Mouse (Mus musculus): Measurements from ENCODE around the gene Sf3a3. TPM values are rescaled to one million over a fixed set of nuclear protein-coding genes. Genes with fewer than 3 reads are reported as not detected.

Gene Sf3a3
- polyA plus RNA-seq, 1 experiment = 33.9 TPM

- no peak overlapping the region for H3K4me3 ChIP-seq (ENCODE audit: insufficient read depth, low read length)
- H3K27ac ChIP-seq (ENCODE audit: insufficient read depth, low read length) = no peak overlapping the region; the same call in 1 of the 2 replicates
These were observed 54.5 kb downstream of the Sf3a3 start for GRCm38 (mm10) chr4:124768963-124769591.

DNA sequence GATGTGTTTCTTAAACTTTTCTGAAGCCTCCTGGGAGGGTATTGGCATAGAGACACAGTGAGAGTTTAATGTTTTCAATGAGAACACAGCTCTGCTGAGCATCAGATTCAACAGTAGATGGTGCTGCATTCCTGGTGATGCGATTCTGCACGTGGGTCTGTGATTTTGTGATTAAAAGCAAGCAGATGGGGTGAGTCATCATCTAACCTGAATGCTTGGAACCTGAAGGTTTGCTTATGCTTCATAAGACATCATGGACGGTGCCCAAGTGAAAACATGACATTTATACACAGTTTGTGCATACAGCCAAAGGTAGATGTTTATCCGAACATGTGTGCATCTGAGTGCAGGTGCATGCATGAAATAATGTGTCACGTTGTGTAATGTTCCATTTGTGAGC is 56.0 kb downstream of the Sf3a3 start:
- Histone ChIP-seq H3K4me3 (ENCODE audit: insufficient read depth, low read length) (no peak overlapping the region), H3K4me1 (ENCODE audit: control insufficient read depth, insufficient read depth, low read length) (peaks cover 8% of the 10 kb centered on the region), H3K27ac (ENCODE audit: insufficient read depth, low read length) (no peak overlapping the region)
- TF ChIP-seq CTCF (IDR thresholded peaks at IDR 0.05; ENCODE audit: extremely low read depth, insufficient read depth, low read length) (peak; percentile 49; the same call in 1 of the 2 replicates), POLR2A (IDR thresholded peaks at IDR 0.05; ENCODE audit: extremely low read depth, insufficient read depth, low read length) (no peak)

More at GRCm38 (mm10) chr4:124768963-124769591, 54.5 kb downstream of the Sf3a3 start:
- peaks cover 8% of the 10 kb centered on the region for H3K4me1 ChIP-seq (ENCODE audit: control insufficient read depth, insufficient read depth, low read length)
- TF ChIP-seq CTCF (IDR thresholded peaks at IDR 0.05; ENCODE audit: extremely low read depth, insufficient read depth, low read length) (no peak), POLR2A (IDR thresholded peaks at IDR 0.05; ENCODE audit: extremely low read depth, insufficient read depth, low read length) (no peak)

DNA sequence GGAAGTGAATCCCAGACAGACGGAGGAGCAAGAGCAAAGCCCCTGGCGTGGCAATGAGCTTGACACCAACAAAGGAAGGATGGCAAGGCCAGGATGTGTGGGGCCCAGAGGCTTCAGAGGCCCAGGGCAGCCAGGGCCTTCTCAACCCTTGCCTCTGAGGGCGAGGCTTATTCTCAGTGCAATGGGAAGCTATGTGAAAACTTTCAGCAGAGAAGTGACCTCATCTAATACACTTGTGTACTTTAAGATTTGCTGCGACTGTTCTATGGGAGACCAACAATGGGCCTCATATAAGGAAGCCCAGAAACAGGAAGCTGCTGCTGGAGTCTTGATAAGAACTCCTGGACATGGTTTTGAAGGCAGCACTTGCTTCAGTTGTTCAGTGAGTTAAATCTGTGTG is 57.5 kb downstream of the Sf3a3 start:
- H3K4me1 ChIP-seq (ENCODE audit: control insufficient read depth, insufficient read depth, low read length) = 0 out of 2 replicates have a peak, but pooled peaks cover 4% of the 10 kb centered on the region
- no peak for TF ChIP-seq CTCF (IDR thresholded peaks at IDR 0.05; ENCODE audit: extremely low read depth, insufficient read depth, low read length)
- no peak for TF ChIP-seq POLR2A (IDR thresholded peaks at IDR 0.05; ENCODE audit: extremely low read depth, insufficient read depth, low read length)
- no peak overlapping the region for H3K4me3 ChIP-seq (ENCODE audit: insufficient read depth, low read length)
- no peak overlapping the region for H3K27ac ChIP-seq (ENCODE audit: insufficient read depth, low read length)

DNA sequence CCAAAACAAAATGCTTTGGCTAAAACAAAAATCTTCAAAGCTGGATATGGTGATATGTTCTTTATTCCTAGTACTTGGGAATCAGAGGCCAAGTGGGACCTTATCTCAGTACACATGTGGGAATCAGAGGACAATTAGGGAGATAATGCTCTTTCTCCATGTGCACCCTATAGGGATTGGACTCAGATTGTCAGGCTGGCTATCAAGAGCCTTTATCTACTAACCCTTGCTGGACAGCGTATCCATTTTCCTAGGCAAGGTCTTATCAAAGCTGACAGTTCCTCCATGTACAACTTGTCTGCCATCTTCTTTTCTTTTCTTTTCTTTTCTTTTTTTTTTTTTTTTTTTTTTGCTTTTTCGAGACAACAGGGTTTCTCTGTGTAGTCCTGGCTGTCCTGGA is 58.9 kb downstream of the Sf3a3 start:
- TF ChIP-seq CTCF (IDR thresholded peaks at IDR 0.05; ENCODE audit: extremely low read depth, insufficient read depth, low read length) (no peak), POLR2A (IDR thresholded peaks at IDR 0.05; ENCODE audit: extremely low read depth, insufficient read depth, low read length) (no peak)
- 0 out of 2 replicates have a peak, but pooled peaks cover 4% of the 10 kb centered on the region for H3K4me1 ChIP-seq (ENCODE audit: control insufficient read depth, insufficient read depth, low read length)
- no peak overlapping the region for H3K4me3 ChIP-seq (ENCODE audit: insufficient read depth, low read length)
- no peak overlapping the region for H3K27ac ChIP-seq (ENCODE audit: insufficient read depth, low read length)

- TF ChIP-seq POLR2A (IDR thresholded peaks at IDR 0.05; ENCODE audit: extremely low read depth, insufficient read depth, low read length) = no peak
- TF ChIP-seq CTCF (IDR thresholded peaks at IDR 0.05; ENCODE audit: extremely low read depth, insufficient read depth, low read length) = no peak
- Histone ChIP-seq H3K4me3 (ENCODE audit: insufficient read depth, low read length) (no peak overlapping the region), H3K4me1 (ENCODE audit: control insufficient read depth, insufficient read depth, low read length) (0 out of 2 replicates have a peak, but pooled peaks cover 4% of the 10 kb centered on the region), H3K27ac (ENCODE audit: insufficient read depth, low read length) (no peak overlapping the region)
These were observed 59.4 kb downstream of the Sf3a3 start for GRCm38 (mm10) chr4:124773995-124774394.

GRCm38 (mm10) chr4:124774429-124774828 is 59.9 kb downstream of the Sf3a3 start:
- Histone ChIP-seq H3K4me1 (ENCODE audit: control insufficient read depth, insufficient read depth, low read length) (0 out of 2 replicates have a peak, but pooled peaks cover 2% of the 10 kb centered on the region), H3K27ac (ENCODE audit: insufficient read depth, low read length) (no peak overlapping the region), H3K4me3 (ENCODE audit: insufficient read depth, low read length) (no peak overlapping the region)
- TF ChIP-seq POLR2A (IDR thresholded peaks at IDR 0.05; ENCODE audit: extremely low read depth, insufficient read depth, low read length) (no peak), CTCF (IDR thresholded peaks at IDR 0.05; ENCODE audit: extremely low read depth, insufficient read depth, low read length) (no peak)

GRCm38 (mm10) chr4:124781361-124781760 is 66.8 kb downstream of the Sf3a3 start:
- no peak overlapping the region for H3K27ac ChIP-seq (ENCODE audit: insufficient read depth, low read length)
- H3K4me3 ChIP-seq (ENCODE audit: insufficient read depth, low read length) = no peak overlapping the region
- TF ChIP-seq CTCF (IDR thresholded peaks at IDR 0.05; ENCODE audit: extremely low read depth, insufficient read depth, low read length) = no peak
- no peak for TF ChIP-seq POLR2A (IDR thresholded peaks at IDR 0.05; ENCODE audit: extremely low read depth, insufficient read depth, low read length)
- no peaks in the 10 kb centered on the region for H3K4me1 ChIP-seq (ENCODE audit: control insufficient read depth, insufficient read depth, low read length)

Other genes starting within 250 kb of the Sf3a3 start
- gene 3100002H09Rik, start 104.0 kb upstream of the Sf3a3 start, polyA plus RNA-seq (2012; rRNA removed) = 0.25 and 0.44 TPM in 2 replicates
- 13.8 and 15.8 TPM in 2 replicates for gene Pou3f1, start 58.0 kb upstream of the Sf3a3 start, polyA plus RNA-seq (2012; rRNA removed)
- 18.6 and 19.3 TPM in 2 replicates for gene Utp11, start 21.2 kb upstream of the Sf3a3 start, polyA plus RNA-seq (2012; rRNA removed)
- gene Fhl3, start 14.1 kb upstream of the Sf3a3 start, polyA plus RNA-seq (2012; rRNA removed) = 1.8 and 2.4 TPM in 2 replicates
- 73.6 and 78.2 TPM in 2 replicates for gene Inpp5b, start 27.1 kb downstream of the Sf3a3 start, polyA plus RNA-seq (2012; rRNA removed)
- gene Mtf1, start 87.3 kb downstream of the Sf3a3 start, polyA plus RNA-seq (2012; rRNA removed) = 13.2 and 14.5 TPM in 2 replicates
- gene Yrdc, start 135.9 kb downstream of the Sf3a3 start, polyA plus RNA-seq (2012; rRNA removed) = 41.5 and 42.0 TPM in 2 replicates
- 95.8 and 103 TPM in 2 replicates for gene 1110065P20Rik, start 136.4 kb downstream of the Sf3a3 start, polyA plus RNA-seq (2012; rRNA removed)
- gene Maneal, start 147.4 kb downstream of the Sf3a3 start, polyA plus RNA-seq (2012; rRNA removed) = 52.7 and 53.7 TPM in 2 replicates
- 56.6 and 58.0 TPM in 2 replicates for gene Epha10, start 166.1 kb downstream of the Sf3a3 start, polyA plus RNA-seq (2012; rRNA removed)
- 17.5 and 19.6 TPM in 2 replicates for gene 9930104L06Rik, start 222.3 kb downstream of the Sf3a3 start, polyA plus RNA-seq (2012; rRNA removed)
- gene Cdca8, start 224.5 kb downstream of the Sf3a3 start, polyA plus RNA-seq (2012; rRNA removed) = 1.8 and 2.4 TPM in 2 replicates